Mouse (Mus musculus) forebrain, embryonic 13.5 days (tissue): ENCODE measurements at regions not wholly inside any gene's neighbourhood (a gene's known extent, or its start where the extent isn't known, plus 50 kb on each side); places are given as distances from the start of the nearest gene placed in this dataset.

ENCODE experiments used
- ATAC-seq: fragments of 200-750 bp; cut with Nextera tagmentation; 2 replicates; pipeline ENCODE4 v1.8.0; 2017
- H3K27ac ChIP-seq: fragments of 300-500 bp; sonication (generic); 2 replicates; pipeline ENCODE4 v1.5.1; 2015; ENCODE audit warnings: inconsistent platforms, mild to moderate bottlenecking, moderate library complexity
- H3K27me3 ChIP-seq: fragments of 300-500 bp; sonication (generic); 2 replicates; pipeline ENCODE4 v1.6.1; 2015; ENCODE audit warnings: mild to moderate bottlenecking, inconsistent platforms
- H3K36me3 ChIP-seq: fragments of 300-500 bp; sonication (generic); 2 replicates; pipeline ENCODE4 v1.6.1; 2015; ENCODE audit warnings: mild to moderate bottlenecking, inconsistent platforms; ENCODE audit not compliant: poor library complexity, severe bottlenecking
- H3K4me1 ChIP-seq: fragments of 300-500 bp; sonication (generic); 2 replicates; pipeline ENCODE4 v1.6.1; 2015; ENCODE audit warnings: inconsistent platforms
- H3K4me2 ChIP-seq: fragments of 300-500 bp; sonication (generic); 2 replicates; pipeline ENCODE4 v1.6.1; 2015; ENCODE audit warnings: inconsistent platforms, mild to moderate bottlenecking, moderate library complexity
- H3K4me3 ChIP-seq: fragments of 300-500 bp; sonication (generic); 2 replicates; pipeline ENCODE4 v1.5.1; 2015; ENCODE audit warnings: mild to moderate bottlenecking, inconsistent platforms
- H3K9ac ChIP-seq: fragments of 300-500 bp; sonication (generic); 2 replicates; pipeline ENCODE4 v1.6.1; 2015; ENCODE audit warnings: mild to moderate bottlenecking, inconsistent platforms
- H3K9me3 ChIP-seq: fragments of 300-500 bp; sonication (generic); replicated peaks from 2 replicates; pipeline ENCODE4 v1.6.1; 2016; ENCODE audit warnings: inconsistent platforms
- WGBS: fragments of 180-500 bp; shearing (Covaris S2); methylation state at CpG from one replicate; pipeline ENCODE4 v1.1.7; 2015; 5-methylcytosine and 5-hydroxymethylcytosine counted together

DNA sequence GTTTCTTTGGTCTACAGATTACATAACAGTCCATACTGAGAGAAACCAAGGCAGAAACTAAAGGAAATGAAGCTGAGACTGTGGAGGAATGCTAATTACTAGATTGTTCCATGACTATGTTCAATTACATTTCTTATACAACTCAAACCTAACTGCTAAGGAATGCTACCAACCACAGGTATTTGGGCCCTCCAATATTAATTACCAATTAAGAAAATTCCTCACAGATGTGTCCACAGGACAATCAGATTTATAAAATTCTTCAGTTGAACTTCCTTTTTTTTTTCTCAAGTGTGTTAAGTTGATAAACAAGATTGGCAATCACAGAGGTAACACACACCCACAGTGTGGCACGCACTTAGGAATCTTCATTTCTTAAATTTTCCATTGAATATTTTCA lies 196.8 kb upstream of the A730009L09Rik start:
- Histone ChIP-seq H3K27ac (no peak overlapping the region), H3K9me3 (no peaks in the 10 kb centered on the region), H3K4me2 (no peak overlapping the region), H3K4me3 (no peak overlapping the region), H3K9ac (no peak overlapping the region), H3K36me3 (no peaks in the 10 kb centered on the region), H3K27me3 (no peaks in the 10 kb centered on the region), H3K4me1 (no peaks in the 10 kb centered on the region)
- 93% methylated on average over 1 of the region's 1 CpGs for WGBS
- no peak for ATAC-seq

DNA sequence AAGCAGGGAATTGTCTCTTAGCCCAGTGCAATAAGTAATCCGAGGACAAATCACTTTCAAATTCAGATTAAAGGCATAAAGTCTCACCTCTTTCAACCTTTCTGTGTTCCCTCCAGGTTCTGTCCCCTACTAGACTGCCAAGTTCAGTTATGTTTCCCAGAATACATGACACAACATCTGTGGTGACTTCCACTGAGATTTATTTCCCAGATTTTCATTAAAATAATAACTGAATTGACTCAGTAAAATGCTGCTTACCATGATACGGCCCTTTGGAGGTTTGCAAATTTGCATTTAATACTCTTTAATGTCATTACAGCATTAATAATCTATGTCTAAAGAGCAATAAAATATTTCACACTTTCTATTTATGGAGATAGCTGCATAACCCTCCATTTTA lies 193.4 kb upstream of the A730009L09Rik start:
- WGBS = 83% methylated on average over 2 of the region's 2 CpGs
- no peaks in the 10 kb centered on the region for H3K27me3 ChIP-seq
- H3K36me3 ChIP-seq = no peaks in the 10 kb centered on the region
- no peaks in the 10 kb centered on the region for H3K4me1 ChIP-seq
- H3K9ac ChIP-seq = no peak overlapping the region
- no peaks in the 10 kb centered on the region for H3K9me3 ChIP-seq
- H3K4me3 ChIP-seq = no peak overlapping the region
- no peak for ATAC-seq
- H3K27ac ChIP-seq = no peak overlapping the region
- H3K4me2 ChIP-seq = no peak overlapping the region

DNA sequence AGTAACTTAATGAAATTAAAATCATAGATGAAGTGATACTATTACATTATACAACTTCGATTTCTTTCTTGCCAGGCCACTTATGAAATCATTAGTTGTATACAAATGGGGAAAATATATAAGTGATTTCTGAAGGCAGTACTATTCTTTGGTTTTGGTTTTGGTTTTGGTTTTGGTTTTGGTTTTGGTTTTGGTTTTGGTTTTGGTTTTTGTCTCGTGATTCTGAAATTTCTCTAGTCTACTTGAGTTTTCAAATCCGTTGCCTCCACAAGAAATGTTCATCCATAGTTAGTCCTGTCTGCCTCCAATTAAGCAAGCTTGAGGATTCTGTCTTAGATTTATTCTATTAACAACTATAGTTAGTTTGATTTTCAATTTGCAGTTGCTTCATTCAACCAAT lies 184.6 kb upstream of the A730009L09Rik start:
- Histone ChIP-seq H3K27ac (no peak overlapping the region), H3K36me3 (no peaks in the 10 kb centered on the region), H3K27me3 (no peaks in the 10 kb centered on the region), H3K9ac (no peak overlapping the region), H3K4me1 (no peaks in the 10 kb centered on the region), H3K9me3 (no peaks in the 10 kb centered on the region), H3K4me2 (no peak overlapping the region), H3K4me3 (no peak overlapping the region)
- WGBS = 92% methylated on average over 3 of the region's 3 CpGs
- ATAC-seq = no peak

DNA sequence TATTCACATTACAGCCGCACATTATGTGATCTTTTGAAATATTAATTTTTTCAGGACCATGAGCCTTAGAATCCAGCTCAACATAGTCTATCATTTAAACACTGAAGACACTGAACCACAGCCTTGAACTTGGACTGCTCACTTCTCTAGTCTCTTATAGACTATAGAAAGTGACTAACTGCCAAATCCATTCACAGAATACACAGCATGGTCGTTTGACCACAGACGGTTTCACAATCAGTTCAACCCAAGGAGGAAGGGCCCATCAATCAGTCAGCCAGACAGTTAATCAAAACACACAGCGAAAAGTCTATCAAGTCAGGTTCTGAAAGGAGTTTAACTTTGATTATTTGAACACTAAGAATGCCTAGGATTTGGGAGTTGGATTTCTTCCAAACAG lies 168.8 kb upstream of the A730009L09Rik start:
- WGBS = 62% methylated on average over 4 of the region's 4 CpGs
- Histone ChIP-seq H3K4me2 (no peak overlapping the region), H3K27ac (no peak overlapping the region), H3K9ac (no peak overlapping the region), H3K36me3 (no peaks in the 10 kb centered on the region), H3K9me3 (no peaks in the 10 kb centered on the region), H3K4me1 (no peaks in the 10 kb centered on the region), H3K4me3 (no peak overlapping the region), H3K27me3 (no peaks in the 10 kb centered on the region)
- ATAC-seq = no peak

DNA sequence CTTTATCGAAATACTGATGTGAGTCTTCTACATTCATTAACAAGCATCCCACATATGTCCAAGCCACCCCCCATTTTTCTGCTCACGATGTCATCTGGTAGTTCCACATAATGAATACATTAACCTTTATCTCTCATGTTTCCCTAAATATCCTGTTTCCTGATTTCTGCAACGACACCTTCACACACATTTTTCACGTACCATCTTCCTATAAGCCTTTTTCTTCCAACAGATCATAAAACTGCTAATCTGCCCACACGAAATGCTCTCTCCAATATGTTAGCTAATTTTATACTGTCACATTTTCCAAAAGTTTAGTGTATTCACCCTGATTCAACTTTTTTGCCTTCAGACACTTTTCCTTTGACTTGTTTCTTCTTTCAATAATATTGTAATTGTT lies 159.8 kb upstream of the A730009L09Rik start:
- H3K9me3 ChIP-seq = no peaks in the 10 kb centered on the region
- H3K4me1 ChIP-seq = no peaks in the 10 kb centered on the region
- H3K4me2 ChIP-seq = no peak overlapping the region
- no peaks in the 10 kb centered on the region for H3K27me3 ChIP-seq
- no peaks in the 10 kb centered on the region for H3K36me3 ChIP-seq
- H3K27ac ChIP-seq = no peak overlapping the region
- ATAC-seq = no peak
- 91% methylated on average over 5 of the region's 5 CpGs for WGBS
- H3K9ac ChIP-seq = no peak overlapping the region
- H3K4me3 ChIP-seq = no peak overlapping the region

DNA sequence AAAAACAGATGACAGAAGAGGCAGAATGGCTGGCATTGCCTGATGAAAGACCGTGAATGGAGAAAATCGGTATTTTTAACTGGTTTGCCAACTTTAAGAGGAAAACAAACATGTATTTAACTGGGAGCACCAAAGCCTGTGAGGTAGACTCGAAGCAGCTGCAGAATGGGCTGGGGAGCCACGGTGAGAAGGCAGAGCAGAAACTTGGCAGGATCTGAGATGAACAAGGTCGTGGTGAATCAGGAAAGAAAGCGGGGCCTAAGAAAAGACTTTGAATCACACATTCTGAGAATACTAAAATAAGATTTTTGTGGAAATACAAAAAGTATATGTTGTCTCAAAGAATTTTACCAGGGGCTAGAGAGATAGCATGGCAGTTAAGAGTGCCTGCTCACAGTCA lies 149.0 kb upstream of the A730009L09Rik start:
- Histone ChIP-seq H3K4me3 (no peak overlapping the region), H3K36me3 (no peaks in the 10 kb centered on the region), H3K27ac (no peak overlapping the region), H3K27me3 (no peaks in the 10 kb centered on the region), H3K4me1 (no peaks in the 10 kb centered on the region), H3K9ac (no peak overlapping the region), H3K9me3 (no peaks in the 10 kb centered on the region), H3K4me2 (no peak overlapping the region)
- ATAC-seq = no peak
- WGBS = 88% methylated on average over 6 of the region's 6 CpGs

DNA sequence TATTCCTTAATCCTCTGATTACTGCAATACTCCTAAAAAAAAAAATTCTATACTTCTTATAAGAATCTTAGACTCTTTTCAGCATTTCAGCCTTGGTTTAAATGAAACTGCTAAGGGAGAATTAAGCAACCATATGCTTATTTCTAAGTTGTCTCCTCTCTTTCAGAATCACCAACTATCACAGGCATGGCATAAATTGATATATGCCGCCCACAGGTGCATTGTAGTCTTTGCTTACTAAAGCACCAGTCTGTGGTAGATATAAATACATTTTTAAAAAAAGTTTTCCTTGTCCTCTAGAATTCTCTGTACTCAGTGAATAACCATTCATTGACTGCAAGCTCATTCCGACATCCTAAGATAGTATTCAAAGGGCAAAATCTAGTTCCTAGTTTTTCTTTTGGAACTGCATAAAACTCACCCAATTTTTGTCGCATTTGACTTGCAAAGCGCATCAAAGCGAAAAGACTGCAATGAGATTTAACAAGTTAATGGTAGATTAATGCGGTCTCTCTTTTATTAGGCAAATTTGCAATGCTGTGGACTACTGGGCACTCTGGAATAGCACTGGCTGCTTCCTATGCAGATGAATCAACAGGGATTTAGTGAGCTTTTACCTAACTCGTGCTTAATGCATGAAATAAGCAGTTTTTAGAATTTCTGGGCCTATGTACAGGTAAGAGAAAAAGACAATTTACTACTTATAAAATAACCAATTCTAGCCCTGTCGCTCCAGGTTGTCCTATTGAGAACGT lies 145.8 kb upstream of the A730009L09Rik start:
- 0 out of 2 replicates have a peak, but pooled peaks have one; percentile 53 for ATAC-seq
- no peaks in the 10 kb centered on the region for H3K27me3 ChIP-seq
- H3K27ac ChIP-seq = no peak overlapping the region
- WGBS = 59% methylated on average over 9 of the region's 9 CpGs
- H3K9me3 ChIP-seq = no peaks in the 10 kb centered on the region
- H3K9ac ChIP-seq = no peak overlapping the region
- no peak overlapping the region for H3K4me3 ChIP-seq
- no peaks in the 10 kb centered on the region for H3K36me3 ChIP-seq
- no peaks in the 10 kb centered on the region for H3K4me1 ChIP-seq
- no peak overlapping the region for H3K4me2 ChIP-seq

DNA sequence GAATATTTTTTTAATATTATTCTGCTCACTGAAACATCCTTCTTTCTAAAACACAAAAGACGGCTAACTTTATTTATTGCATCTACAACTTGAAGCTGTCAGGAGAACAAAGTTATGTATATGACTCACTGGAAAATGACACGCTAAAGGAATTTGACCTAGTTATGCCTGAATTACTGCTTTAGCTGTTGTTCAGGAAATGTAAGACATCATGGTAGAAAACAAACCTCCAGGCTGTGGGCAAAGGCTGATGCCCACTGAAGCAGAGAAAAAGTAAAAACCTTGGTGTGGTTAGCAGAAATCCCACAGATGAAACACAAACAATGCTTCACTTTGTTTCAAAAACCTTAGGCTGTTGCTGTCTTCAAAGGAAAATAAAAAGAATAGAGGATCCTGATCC lies 136.5 kb upstream of the A730009L09Rik start:
- Histone ChIP-seq H3K27ac (no peak overlapping the region), H3K36me3 (no peaks in the 10 kb centered on the region), H3K27me3 (no peaks in the 10 kb centered on the region), H3K4me1 (no peaks in the 10 kb centered on the region), H3K9me3 (no peaks in the 10 kb centered on the region), H3K4me2 (no peak overlapping the region), H3K9ac (no peak overlapping the region), H3K4me3 (no peak overlapping the region)
- 89% methylated on average over 2 of the region's 2 CpGs for WGBS
- no peak for ATAC-seq

DNA sequence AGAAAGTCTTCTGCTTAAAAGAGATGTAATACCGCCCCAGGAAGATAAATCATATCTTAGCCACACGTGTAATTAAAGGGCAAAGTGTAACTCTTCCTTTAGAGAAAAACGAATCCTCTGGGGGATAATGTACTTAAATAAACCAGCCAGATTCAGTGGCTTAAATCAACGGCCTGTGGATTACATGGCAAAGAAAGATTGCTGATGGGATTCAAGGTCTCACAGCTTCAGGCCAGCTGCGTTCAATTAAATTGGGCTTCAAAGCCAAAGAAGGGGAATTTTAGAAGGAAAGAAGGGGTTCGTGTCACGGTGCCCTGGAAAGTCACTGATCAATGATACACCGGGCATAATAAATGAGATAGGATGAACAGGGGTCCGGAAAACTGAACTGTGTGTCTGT lies 123.2 kb upstream of the A730009L09Rik start:
- no peak overlapping the region for H3K9ac ChIP-seq
- WGBS = 74% methylated on average over 9 of the region's 9 CpGs
- no peak for ATAC-seq
- no peaks in the 10 kb centered on the region for H3K4me1 ChIP-seq
- H3K27ac ChIP-seq = no peak overlapping the region
- no peak overlapping the region for H3K4me3 ChIP-seq
- H3K9me3 ChIP-seq = no peaks in the 10 kb centered on the region
- no peak overlapping the region for H3K4me2 ChIP-seq
- no peaks in the 10 kb centered on the region for H3K36me3 ChIP-seq
- no peaks in the 10 kb centered on the region for H3K27me3 ChIP-seq

DNA sequence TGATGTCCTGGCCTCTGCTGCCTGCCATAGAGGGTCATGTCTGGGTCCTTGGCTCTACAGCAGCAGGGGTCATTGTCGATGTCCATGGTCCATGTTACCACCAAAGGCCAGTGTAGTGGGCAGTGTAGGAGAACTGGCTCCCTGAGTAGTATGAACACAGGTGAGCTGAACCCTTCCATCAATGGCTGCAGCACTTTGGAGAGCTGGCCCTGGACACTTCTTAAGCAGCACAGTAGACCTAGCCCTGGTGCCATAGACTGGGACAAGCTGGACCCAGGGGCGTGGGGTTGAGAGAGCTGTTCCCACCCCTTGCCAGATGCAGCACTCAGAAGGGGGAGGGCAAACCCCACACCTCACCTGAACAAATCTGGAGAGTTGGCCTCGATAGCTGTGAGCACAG lies 120.0 kb upstream of the A730009L09Rik start:
- H3K4me3 ChIP-seq = no peak overlapping the region
- no peak overlapping the region for H3K27ac ChIP-seq
- H3K27me3 ChIP-seq = no peaks in the 10 kb centered on the region
- H3K4me1 ChIP-seq = no peaks in the 10 kb centered on the region
- no peak overlapping the region for H3K4me2 ChIP-seq
- H3K9ac ChIP-seq = no peak overlapping the region
- no peaks in the 10 kb centered on the region for H3K36me3 ChIP-seq
- H3K9me3 ChIP-seq = no peaks in the 10 kb centered on the region
- no peak; the same call in 1 of the 2 replicates for ATAC-seq
- 85% methylated on average over 3 of the region's 3 CpGs for WGBS

DNA sequence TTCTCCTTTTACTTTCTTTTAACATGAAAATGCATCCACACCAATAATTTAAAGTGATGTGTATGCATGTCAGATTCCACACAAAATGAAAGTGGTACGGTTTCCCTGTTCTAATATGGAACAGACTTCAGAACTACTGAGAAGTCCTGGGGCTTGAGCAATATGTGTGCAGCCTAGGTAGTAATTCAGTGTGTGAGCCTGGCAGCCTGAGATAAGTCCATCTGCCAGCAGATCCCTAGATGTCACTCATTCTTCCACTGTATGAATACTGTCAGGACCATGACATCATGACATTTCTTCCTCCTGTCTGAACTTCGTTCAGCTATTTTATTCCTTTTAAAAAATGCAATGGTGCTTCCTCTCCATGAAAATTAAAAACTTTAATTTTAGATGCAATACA lies 93.3 kb upstream of the A730009L09Rik start:
- Histone ChIP-seq H3K4me1 (no peaks in the 10 kb centered on the region), H3K4me3 (no peak overlapping the region), H3K4me2 (no peak overlapping the region), H3K9me3 (no peaks in the 10 kb centered on the region), H3K9ac (no peak overlapping the region), H3K36me3 (no peaks in the 10 kb centered on the region), H3K27me3 (no peaks in the 10 kb centered on the region), H3K27ac (no peak overlapping the region)
- 85% methylated on average over 2 of the region's 2 CpGs for WGBS
- ATAC-seq = no peak

DNA sequence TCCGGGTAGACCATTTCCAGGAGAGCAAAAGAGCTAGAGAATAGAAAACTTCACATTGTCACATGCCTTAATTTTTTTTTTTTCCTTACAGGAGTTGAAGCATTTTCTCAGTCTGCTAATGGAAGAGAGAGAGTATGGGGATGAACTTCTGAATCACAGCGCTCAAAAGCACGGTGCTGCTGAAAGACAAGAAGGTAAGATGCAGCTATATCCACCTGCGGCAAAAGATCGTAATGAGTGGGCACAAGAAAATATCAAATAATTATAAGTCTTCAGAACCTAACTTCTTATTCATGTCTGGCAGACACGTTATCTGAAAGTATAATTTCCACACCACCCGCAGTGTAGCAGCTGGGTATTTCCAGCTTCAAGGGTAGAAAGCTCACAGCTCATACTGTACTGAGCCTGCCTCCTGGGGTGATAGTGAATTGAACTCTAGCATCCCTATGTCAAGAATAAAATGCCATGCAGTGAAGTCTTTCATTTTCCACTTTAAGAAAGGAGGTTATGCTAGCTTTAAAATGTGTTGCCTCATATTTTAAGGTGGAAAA lies 87.9 kb upstream of the A730009L09Rik start:
- H3K4me2 ChIP-seq = no peak overlapping the region
- ATAC-seq = peak; percentile 67; the same call in 1 of the 2 replicates
- 78% methylated on average over 7 of the region's 7 CpGs for WGBS
- H3K4me1 ChIP-seq = no peaks in the 10 kb centered on the region
- no peak overlapping the region for H3K4me3 ChIP-seq
- H3K36me3 ChIP-seq = no peaks in the 10 kb centered on the region
- H3K27me3 ChIP-seq = no peaks in the 10 kb centered on the region
- H3K9me3 ChIP-seq = no peaks in the 10 kb centered on the region
- no peak overlapping the region for H3K9ac ChIP-seq
- H3K27ac ChIP-seq = no peak overlapping the region

DNA sequence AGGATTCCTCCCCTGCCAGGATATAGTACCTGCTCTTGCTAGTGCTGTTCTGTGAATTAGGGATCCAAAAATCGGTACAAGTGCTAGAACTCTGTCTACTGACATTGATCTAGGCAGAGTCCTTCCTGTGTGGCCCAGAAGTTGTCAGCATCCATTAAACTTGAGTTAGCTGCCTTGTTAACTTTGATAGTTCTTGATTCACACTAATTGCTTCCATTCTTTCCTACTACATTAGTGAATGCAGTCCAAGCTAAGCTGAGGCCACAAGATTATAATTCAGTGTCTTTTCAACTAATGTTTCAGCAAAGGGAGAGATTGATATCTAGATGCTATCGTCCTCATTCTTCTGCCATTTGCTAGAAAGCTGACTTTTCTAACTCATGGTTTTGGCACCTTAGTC lies 58.3 kb upstream of the A730009L09Rik start:
- H3K9ac ChIP-seq = no peak overlapping the region
- H3K27ac ChIP-seq = no peak overlapping the region
- 85% methylated on average over 2 of the region's 2 CpGs for whole genome bisulfite sequencing
- no peaks in the 10 kb centered on the region for H3K4me1 ChIP-seq
- H3K4me2 ChIP-seq = no peak overlapping the region
- no peaks in the 10 kb centered on the region for H3K9me3 ChIP-seq
- no peaks in the 10 kb centered on the region for H3K27me3 ChIP-seq
- H3K36me3 ChIP-seq = no peaks in the 10 kb centered on the region
- no peak overlapping the region for H3K4me3 ChIP-seq
- ATAC-seq = no peak
